Mouse (Mus musculus) olfactory bulb, adult 2 months (tissue): ENCODE results near the gene Nfe2l1.
"Not testable (repeated sequence)": the region's sequence is repeated elsewhere in the genome, so short reads cannot be mapped to it uniquely, and the experiment has no call there.

ENCODE experiments used
- CTCF ChIP-seq: fragments of 200-500 bp; IDR thresholded peaks from 2 replicates; pipeline ENCODE4 v1.5.1; 2012; ENCODE audit warnings: low read depth, mild to moderate bottlenecking, low read length, moderate library complexity; ENCODE audit not compliant: insufficient read depth
- POLR2A ChIP-seq: fragments of 200-500 bp; IDR thresholded peaks from 2 replicates; pipeline ENCODE4 v1.6.1; 2012; ENCODE audit warnings: mild to moderate bottlenecking, low read depth, low read length, moderate library complexity; ENCODE audit not compliant: insufficient read depth

GRCm38 (mm10) chr11:96811188-96811587 lies 18.6 kb downstream of the Nfe2l1 start:
- not testable (repeated sequence) for TF ChIP-seq CTCF, POLR2A
